Mouse (Mus musculus) R1 (cell line): Measurements from ENCODE around the gene Tmem150c.
A peak's percentile ranks its signal among the peaks of the same experiment; 100 is the strongest.

Source experiments
- DNase-seq: peaks from one replicate; pipeline ENCODE4 v3.0.0-alpha.2; 2018; ENCODE audit warnings: low read depth, low spot score

Tmem150c gene

GRCm38 (mm10) chr5:100159638-100159973 lies at the start of gene Tmem150c:
Gene Tmem150c, minus strand, starts transcription at chr5:100159808.
- no peak for DNase-seq

- DNase-seq = no peak
These were observed 49.5 kb upstream of the Tmem150c start for GRCm38 (mm10) chr5:100209093-100209492.

- peak; percentile 21 for DNase-seq
These were observed 47.1 kb upstream of the Tmem150c start for GRCm38 (mm10) chr5:100206675-100207074.

GRCm38 (mm10) chr5:100205519-100206189 lies 46.0 kb upstream of the Tmem150c start:
- DNase-seq = no peak

GRCm38 (mm10) chr5:100200805-100201204 lies 41.2 kb upstream of the Tmem150c start:
- peak; percentile 57 for DNase-seq

- no peak for DNase-seq
These were observed 40.7 kb upstream of the Tmem150c start for GRCm38 (mm10) chr5:100200296-100200695.

- DNase-seq = no peak
These were observed 39.7 kb upstream of the Tmem150c start for GRCm38 (mm10) chr5:100199092-100199853.

- DNase-seq = no peak
These were observed 37.9 kb upstream of the Tmem150c start for GRCm38 (mm10) chr5:100197476-100197875.

- DNase-seq = no peak
These were observed 37.3 kb upstream of the Tmem150c start for GRCm38 (mm10) chr5:100196854-100197431.

GRCm38 (mm10) chr5:100196397-100196796 lies 36.8 kb upstream of the Tmem150c start:
- DNase-seq = no peak

- DNase-seq = no peak
These were observed 32.0 kb upstream of the Tmem150c start for GRCm38 (mm10) chr5:100191438-100192190.

GRCm38 (mm10) chr5:100187035-100187901 lies 27.7 kb upstream of the Tmem150c start:
- DNase-seq = no peak

GRCm38 (mm10) chr5:100186618-100187017 lies 27.0 kb upstream of the Tmem150c start:
- DNase-seq = no peak

- peak; percentile 16 for DNase-seq
These were observed 26.3 kb upstream of the Tmem150c start for GRCm38 (mm10) chr5:100185895-100186294.

- no peak for DNase-seq
These were observed 21.4 kb upstream of the Tmem150c start for GRCm38 (mm10) chr5:100181011-100181410.

GRCm38 (mm10) chr5:100178781-100179165 lies 19.2 kb upstream of the Tmem150c start:
- no peak for DNase-seq

- DNase-seq = no peak
These were observed 18.6 kb upstream of the Tmem150c start for GRCm38 (mm10) chr5:100178122-100178780.

GRCm38 (mm10) chr5:100177547-100177946 lies 17.9 kb upstream of the Tmem150c start:
- DNase-seq = no peak

- DNase-seq = no peak
These were observed 16.5 kb upstream of the Tmem150c start for GRCm38 (mm10) chr5:100176096-100176495.

- DNase-seq = no peak
These were observed 16.0 kb upstream of the Tmem150c start for GRCm38 (mm10) chr5:100175582-100175981.

- DNase-seq = no peak
These were observed 12.5 kb upstream of the Tmem150c start for GRCm38 (mm10) chr5:100172104-100172503.
